In genomic region chr19:53807276-53807801, GRCm38 (mm10) we compare ENCODE assay signal across 11 mouse cellular contexts.
DNase-seq lines count a peak whose midpoint lies in the region; ATAC-seq and TF ChIP-seq lines count a peak whose summit lies in the region.
"Had no signal": no experiment of that assay in that cellular context is flagged by ENCODE, and none has a peak within 500 bp of the region (broad histone marks: within the 10 kb centered on the region; RNA-seq: fewer than 3 reads in every experiment).

No protein-coding gene starts in this region.

- DNase-seq in gastrocnemius, adult 2 months, result no peak
- no peak for DNase-seq in gastrocnemius, adult 18-20 months (ENCODE audit: low spot score)
- DNase-seq in liver, embryonic 11.5 days (ENCODE audit: low spot score), result no peak
- no peak for DNase-seq in liver
- DNase-seq in liver, embryonic 13.5 days, result no peak
- peak; percentile 54 for DNase-seq in thymus, postnatal 25 days
- no peak for DNase-seq in c-Kit-positive CD71-positive TER-119-positive erythroid progenitor cells, embryonic 14.5 days (ENCODE audit: low spot score)
- DNase-seq: cerebellum, adult 11-12 months; gastrocnemius, postnatal 14 days; lung, postnatal 14 days had no signal

- TF ChIP-seq CTCF in gastrocnemius, adult 2 months (IDR thresholded peaks at IDR 0.05), result no peak

- no peaks in the 10 kb centered on the region for H3K36me3 ChIP-seq in liver, embryonic 11.5 days (ENCODE audit: control insufficient read depth, insufficient read depth, low read length)
- no peaks in the 10 kb centered on the region for H3K36me3 ChIP-seq in liver, embryonic 13.5 days

- ATAC-seq in liver, embryonic 11.5 days (replicated peaks; ENCODE audit: low FRiP score), result no peak
- ATAC-seq in liver, embryonic 13.5 days (ENCODE audit: low read depth), result no peak
- ATAC-seq in erythroblast, adult 5-6 weeks (replicated peaks; ENCODE audit: low FRiP score, poor library complexity, severe bottlenecking), result no peak

- H3K27ac ChIP-seq in gastrocnemius, adult 2 months, result peak overlapping the region; percentile 38
- no peak overlapping the region for H3K27ac ChIP-seq in liver, embryonic 11.5 days (ENCODE audit: low read depth, low read length)
- H3K27ac ChIP-seq in liver, embryonic 13.5 days, result peak overlapping the region; percentile 69; the same call in 1 of the 2 replicates

- H3K9ac ChIP-seq in liver, embryonic 11.5 days (ENCODE audit: low read depth, low read length), result no peak overlapping the region
- no peak overlapping the region for H3K9ac ChIP-seq in liver, embryonic 13.5 days

- peak overlapping the region; percentile 52; the same call in 1 of the 2 replicates for H3K4me2 ChIP-seq in liver, embryonic 11.5 days
- no peak overlapping the region for H3K4me2 ChIP-seq in liver, embryonic 13.5 days

- no peak overlapping the region for H3K4me3 ChIP-seq in gastrocnemius, adult 2 months
- no peak overlapping the region for H3K4me3 ChIP-seq in liver, embryonic 11.5 days (ENCODE audit: low read depth, low read length)
- no peak overlapping the region for H3K4me3 ChIP-seq in liver, embryonic 13.5 days (replicated peaks)

- intact Hi-C loops in gastrocnemius, adult 2 months (cut with DNase I), result loop anchor here (2.0 kb wide), 1 partner anchor 15 kb away; no protein-coding TSS in a partner anchor

- 62% methylated on average over 5 of the region's 5 CpGs for WGBS in liver, embryonic 11.5 days
- WGBS in liver, embryonic 13.5 days (ENCODE audit: insufficient replicate concordance), result 47% methylated on average over 5 of the region's 5 CpGs

- H3K4me1 ChIP-seq in liver, embryonic 11.5 days (replicated peaks; ENCODE audit: control insufficient read depth, insufficient read depth, low read length), result peaks cover 37% of the 10 kb centered on the region
- peaks cover 74% of the 10 kb centered on the region for H3K4me1 ChIP-seq in liver, embryonic 13.5 days (replicated peaks)

- H3K9me3 ChIP-seq in liver, embryonic 11.5 days (ENCODE audit: control insufficient read depth, low read length), result no peaks in the 10 kb centered on the region
- H3K9me3 ChIP-seq in liver, embryonic 13.5 days (replicated peaks), result no peaks in the 10 kb centered on the region

- no peaks in the 10 kb centered on the region for H3K27me3 ChIP-seq in liver, embryonic 11.5 days (replicated peaks; ENCODE audit: control insufficient read depth, insufficient read depth, low read length)
- H3K27me3 ChIP-seq in liver, embryonic 13.5 days, result no peaks in the 10 kb centered on the region
